Mouse (Mus musculus) liver, postnatal 0 days (tissue): ENCODE results near the gene Gm5269.

Experiments used
- CTCF ChIP-seq: sonication (generic); IDR thresholded peaks from 2 replicates; pipeline ENCODE4 v1.5.1; 2016; ENCODE audit warnings: antibody characterized with exemption, low read depth
- EP300 ChIP-seq: IDR thresholded peaks from 2 replicates; pipeline ENCODE4 v1.6.1; 2016; ENCODE audit warnings: antibody characterized with exemption, low read depth, mild to moderate bottlenecking

DNA sequence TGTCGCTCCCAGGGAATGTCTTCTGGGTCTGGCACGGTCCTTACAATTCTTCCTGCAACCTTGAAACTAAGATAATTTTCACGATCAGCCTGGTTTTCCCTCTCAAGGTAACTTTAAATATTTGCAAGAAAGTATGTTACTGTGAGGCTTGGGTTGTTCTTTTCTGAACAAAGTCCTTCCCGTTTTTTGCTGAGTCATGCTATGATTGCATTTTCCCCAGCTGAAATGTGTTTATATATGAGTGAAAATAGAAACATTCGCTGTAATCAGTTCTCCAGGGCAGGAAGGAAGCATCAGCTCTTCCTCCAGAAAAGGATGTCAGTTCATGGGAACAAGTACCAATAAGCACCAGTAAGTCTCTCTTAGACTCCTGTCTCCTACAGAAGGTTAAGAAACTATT, 29.7 kb downstream of the Gm5269 start:
- TF ChIP-seq CTCF (no peak), EP300 (peak; percentile 50; the same call in 1 of the 2 replicates)
